Mouse (Mus musculus) C2C12 (cell line): ENCODE results near the gene Ube2t. TPM values are rescaled to one million over a fixed set of nuclear protein-coding genes. Genes with fewer than 3 reads are reported as not detected.

Experiments
- H3K27me3 ChIP-seq: one replicate; pipeline ENCODE4 v1.6.1; 2011; ENCODE audit not compliant: control insufficient read depth, insufficient read depth, insufficient read length
- H3K36me3 ChIP-seq: one replicate; pipeline ENCODE4 v1.6.1; 2011; ENCODE audit not compliant: control insufficient read depth, insufficient read depth
- H3K4me3 ChIP-seq: one replicate; pipeline ENCODE4 v1.5.1; 2011; ENCODE audit warnings: mild to moderate bottlenecking, control low read depth; ENCODE audit not compliant: poor library complexity, insufficient read depth, severe bottlenecking
- H3K79me2 ChIP-seq: one replicate; pipeline ENCODE4 v1.6.1; 2011; ENCODE audit not compliant: control insufficient read depth, insufficient read depth
- H3K79me3 ChIP-seq: one replicate; pipeline ENCODE4 v1.6.1; 2011; ENCODE audit warnings: low read depth, control low read depth
- H3ac ChIP-seq: one replicate; pipeline ENCODE3; 2011; ENCODE audit warnings: low read depth; ENCODE audit not compliant: control insufficient read depth, insufficient read length
- CEBPB ChIP-seq: IDR thresholded peaks from one replicate; pipeline ENCODE4 v1.6.1; 2011; ENCODE audit warnings: low read depth, mild to moderate bottlenecking, control low read depth, moderate library complexity
- CTCF ChIP-seq: IDR thresholded peaks from one replicate; pipeline ENCODE4 v1.5.1; 2011; ENCODE audit not compliant: control insufficient read depth, insufficient read depth, insufficient read length
- FOSL1 ChIP-seq: IDR thresholded peaks from one replicate; pipeline ENCODE4 v1.8.0; 2011; ENCODE audit warnings: mild to moderate bottlenecking, low read length; ENCODE audit not compliant: poor library complexity, insufficient read depth, severe bottlenecking
- MAX ChIP-seq: IDR thresholded peaks from one replicate; pipeline ENCODE4 v1.6.1; 2011; ENCODE audit warnings: mild to moderate bottlenecking, control low read depth
- MYOD1 ChIP-seq: IDR thresholded peaks from one replicate; pipeline ENCODE4 v1.6.1; 2011; ENCODE audit warnings: low read depth; ENCODE audit not compliant: control insufficient read depth, insufficient read length
- MYOG ChIP-seq: IDR thresholded peaks from one replicate; pipeline ENCODE4 v1.6.1; 2011; ENCODE audit not compliant: control insufficient read depth, insufficient read length; ENCODE audit errors: extremely low read depth
- USF1 ChIP-seq: IDR thresholded peaks from one replicate; pipeline ENCODE4 v1.6.1; 2011; ENCODE audit warnings: low read depth, mild to moderate bottlenecking, control low read depth, moderate library complexity
- polyA plus RNA-seq: library from polyadenylated mRNA; unstranded; fragments of >200 nt; fragmentation: generic; extraction: Trizol; gene quantifications from one replicate; pipeline ENCODE4 v1.2.1, GENCODE M21; 2012; ENCODE audit warnings: missing spikeins

The Ube2t gene
- polyA plus RNA-seq, 1 experiment, result 13.5 TPM

- Histone ChIP-seq H3K36me3 (peaks cover 31% of the 10 kb centered on the region), H3K4me3 (no peak overlapping the region), H3K27me3 (no peaks in the 10 kb centered on the region), H3K79me3 (no peaks in the 10 kb centered on the region), H3K79me2 (no peaks in the 10 kb centered on the region), H3ac (no peak overlapping the region)
- TF ChIP-seq MYOD1, result no peak
- no peak for TF ChIP-seq MAX
- no peak for TF ChIP-seq MYOG
- TF ChIP-seq CEBPB, result no peak
- no peak for TF ChIP-seq FOSL1
- no peak for TF ChIP-seq USF1
- no peak for TF ChIP-seq CTCF
Measured at GRCm38 (mm10) chr1:135023583-135023982, 61.2 kb downstream of the Ube2t start.

Other genes starting within 250 kb of the Ube2t start
- gene Ppp1r12b, start 6.6 kb upstream of the Ube2t start, polyA plus RNA-seq, result 1.5 TPM
- gene Lgr6, start 142.7 kb downstream of the Ube2t start, polyA plus RNA-seq, result 32.9 TPM
- gene Ptpn7, start 170.1 kb downstream of the Ube2t start, polyA plus RNA-seq, result 0.80 TPM
- gene Arl8a, start 184.3 kb downstream of the Ube2t start, polyA plus RNA-seq, result 51.4 TPM
- gene Gpr37l1, start 205.1 kb downstream of the Ube2t start, polyA plus RNA-seq, result not detected